Mouse (Mus musculus): ENCODE data around the gene Zfand3.

GRCm38 (mm10) chr17:30019942-30020341 lies 15.4 kb downstream of the Zfand3 start:
- TF ChIP-seq POLR2A (IDR thresholded peaks at IDR 0.05; ENCODE audit: low read depth, low read length) (no peak), CTCF (IDR thresholded peaks at IDR 0.05; ENCODE audit: extremely low read depth, insufficient read length, insufficient replicate concordance, low read depth, low read length) (no peak)

Measured in small intestine, adult 2 months (tissue).